Mouse (Mus musculus) cerebellum, adult 2 months (tissue): ENCODE measurements around the gene Gm42674.

Experiments
- CTCF ChIP-seq: fragments of 200-500 bp; IDR thresholded peaks from 2 replicates; pipeline ENCODE4 v1.5.1; 2011; ENCODE audit warnings: low read depth, mild to moderate bottlenecking, control low read depth, low read length, moderate library complexity, borderline replicate concordance; ENCODE audit not compliant: insufficient read depth
- POLR2A ChIP-seq: fragments of 200-500 bp; IDR thresholded peaks from 2 replicates; pipeline ENCODE4 v1.6.1; 2011; ENCODE audit warnings: low read length, control low read depth, borderline replicate concordance; ENCODE audit not compliant: insufficient read depth

DNA sequence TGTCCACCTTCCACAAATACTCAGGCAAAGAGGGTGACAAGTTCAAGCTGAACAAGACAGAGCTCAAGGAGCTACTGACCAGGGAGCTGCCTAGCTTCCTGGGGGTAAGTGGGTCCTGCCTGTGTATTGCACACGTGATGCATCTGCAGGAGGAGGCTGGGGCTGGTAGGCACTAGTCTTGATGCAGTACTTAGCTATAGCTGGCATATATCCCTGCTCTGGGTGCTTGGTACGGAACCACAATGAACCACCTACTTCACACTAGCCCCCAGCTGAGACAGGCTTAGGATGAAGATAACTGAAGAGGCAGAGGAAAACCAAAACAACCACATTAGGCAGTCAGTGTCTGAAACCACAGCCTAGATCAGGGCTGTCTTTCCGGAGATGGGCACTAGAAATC, 3.3 kb downstream of the Gm42674 start:
- TF ChIP-seq CTCF (no peak), POLR2A (no peak)
